ENCODE assay signal across 10 mouse cellular contexts in the genomic region with DNA sequence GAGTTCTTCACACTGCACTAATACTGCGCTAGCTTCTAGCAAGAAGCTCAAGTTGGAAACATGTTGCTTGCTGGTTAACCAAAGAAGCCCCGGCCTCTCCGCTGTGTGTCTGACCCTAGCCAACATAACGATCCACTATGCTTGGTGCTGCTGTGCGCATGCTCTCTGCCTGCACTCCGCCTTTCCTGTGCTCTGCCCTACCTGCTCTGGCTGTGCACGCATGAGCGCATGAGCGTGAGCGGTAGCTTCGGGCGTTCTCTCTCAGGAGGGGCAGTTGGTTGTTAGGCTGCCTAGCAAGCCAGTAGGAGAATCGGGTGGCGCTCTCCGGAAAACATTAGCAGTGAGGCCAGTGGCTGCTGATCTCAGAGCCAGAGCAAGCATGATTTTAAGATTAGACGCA. TPM values are rescaled to one million over a fixed set of nuclear protein-coding genes. Genes with fewer than 3 reads are reported as not detected.
A peak's percentile ranks its signal among the peaks of the same experiment; 100 is the strongest.
DNase-seq lines count a peak whose midpoint lies in the region; ATAC-seq lines count a peak whose summit lies in the region.
"Had no signal": no experiment of that assay in that cellular context is flagged by ENCODE, and none has a peak within 500 bp of the region (broad histone marks: within the 10 kb centered on the region; RNA-seq: fewer than 3 reads in every experiment).

No protein-coding gene starts in this region.

- no peak for DNase-seq in frontal cortex, postnatal 25 days (ENCODE audit: low spot score in 2 of 2)
- peak; percentile 12 for DNase-seq in thymus, postnatal 14 days
- DNase-seq in thymus, adult 18-20 months: no peak
- DNase-seq in kidney, postnatal 36 days: peak; percentile 83 to 87
- DNase-seq in MN1 (ENCODE audit: low spot score): no peak
- DNase-seq in gastrocnemius, postnatal 10 days: no peak
- no peak for DNase-seq in left cerebral cortex, adult 8-10 months (ENCODE audit: low spot score in 2 of 2)

- ATAC-seq in frontal cortex, adult (ENCODE audit: low TSS enrichment): peak; percentile 88

RNA-seq across cellular contexts. Expression of a gene that starts 5.5 kb away (rescaled TPM):
- 10 to 100 TPM; 24.5 to 25.2 TPM for total RNA-seq in gastrocnemius, postnatal 10 days (2021)
- total RNA-seq in left cerebral cortex, adult 8-10 months (2022): 10 to 100 TPM; 42.5 to 47.6 (median 45.6) TPM

RNA-seq across cellular contexts. Expression of a gene that starts 8.7 kb away (rescaled TPM):
- not detected for total RNA-seq in gastrocnemius, postnatal 10 days (2021)
- total RNA-seq in left cerebral cortex, adult 8-10 months (2022): not detected
- total RNA-seq: layer of hippocampus, postnatal 10 days; MEL had no signal

RNA-seq across cellular contexts. Expression of a gene that starts 52.3 kb away (rescaled TPM):
- total RNA-seq in gastrocnemius, postnatal 10 days (2021): 10 to 100 TPM; 34.9 to 50.6 TPM
- total RNA-seq in left cerebral cortex, adult 8-10 months (2022): 100 to 1,000 TPM in 2 of 4 experiments, 10 to 100 TPM in 2; 15.6 to 138 (median 65.3) TPM
- total RNA-seq: MEL had no signal

Comparison
In these comparisons a context has a peak if more than half of its experiments do, and no peak if none do; other contexts are left out.
1. DNase-seq: peak in thymus, postnatal 14 days (single experiment) and kidney, postnatal 36 days (2 of 2); none in frontal cortex, postnatal 25 days (0 of 2), thymus, adult 18-20 months (0 of 2), MN1 (single experiment), gastrocnemius, postnatal 10 days (single experiment) and left cerebral cortex, adult 8-10 months (0 of 2).